Mouse (Mus musculus) limb, embryonic 14.5 days (tissue): Measurements from ENCODE around the gene Kcnt1. TPM values are rescaled to one million over a fixed set of nuclear protein-coding genes. Genes with fewer than 3 reads are reported as not detected.

Experiments used
- ATAC-seq: fragments of 200-750 bp; cut with Nextera tagmentation; 2 replicates; pipeline ENCODE4 v1.8.0; 2017; ENCODE audit warnings: low read depth, moderate number of reproducible peaks, moderate TSS enrichment; ENCODE audit not compliant: low FRiP score
- DNase-seq: peaks from one replicate; pipeline ENCODE4 v3.0.0-alpha.2; 2015; ENCODE audit warnings: low spot score
- H3K27ac ChIP-seq: fragments of 300-500 bp; sonication (generic); replicated peaks from 2 replicates; pipeline ENCODE4 v1.5.1; 2014; ENCODE audit warnings: low read depth, mild to moderate bottlenecking, low read length, moderate library complexity, mixed read lengths
- H3K27me3 ChIP-seq: fragments of 300-500 bp; sonication (generic); 2 replicates; pipeline ENCODE4 v1.6.1; 2014; ENCODE audit warnings: low read length, mixed read lengths; ENCODE audit not compliant: control insufficient read depth, insufficient read depth
- H3K36me3 ChIP-seq: fragments of 300-500 bp; sonication (generic); 2 replicates; pipeline ENCODE4 v1.6.1; 2014; ENCODE audit warnings: mild to moderate bottlenecking, low read length, moderate library complexity, mixed read lengths; ENCODE audit not compliant: control insufficient read depth, insufficient read depth
- H3K4me1 ChIP-seq: fragments of 300-500 bp; sonication (generic); 2 replicates; pipeline ENCODE4 v1.6.1; 2014; ENCODE audit warnings: antibody characterized with exemption, low read length, mixed read lengths; ENCODE audit not compliant: control insufficient read depth, insufficient read depth
- H3K4me2 ChIP-seq: fragments of 300-500 bp; sonication (generic); replicated peaks from 2 replicates; pipeline ENCODE4 v1.6.1; 2014; ENCODE audit warnings: low read depth, mild to moderate bottlenecking, low read length, moderate library complexity; ENCODE audit not compliant: severe bottlenecking
- H3K4me3 ChIP-seq: fragments of 300-500 bp; sonication (generic); replicated peaks from 2 replicates; pipeline ENCODE4 v1.5.1; 2014; ENCODE audit warnings: low read length
- H3K9ac ChIP-seq: fragments of 300-500 bp; sonication (generic); 2 replicates; pipeline ENCODE4 v1.6.1; 2014; ENCODE audit warnings: mild to moderate bottlenecking, low read depth, low read length, moderate library complexity; ENCODE audit not compliant: severe bottlenecking
- H3K9me3 ChIP-seq: fragments of 300-500 bp; sonication (generic); 2 replicates; pipeline ENCODE4 v1.6.1; 2016; ENCODE audit warnings: low read length; ENCODE audit not compliant: control insufficient read depth
- POLR2A ChIP-seq: fragments of 200-500 bp; IDR thresholded peaks from 2 replicates; pipeline ENCODE4 v1.8.0; 2012; ENCODE audit warnings: inconsistent platforms, mild to moderate bottlenecking, moderate library complexity, borderline replicate concordance; ENCODE audit not compliant: insufficient read depth, insufficient read length; ENCODE audit errors: extremely low read depth
- WGBS: fragments of 180-500 bp; shearing (Covaris S2); extraction: QIAGEN DNeasy Blood & Tissue Kit; methylation state at CpG from one replicate; pipeline ENCODE4 v1.1.7; 2014; 5-methylcytosine and 5-hydroxymethylcytosine counted together
- polyA plus RNA-seq, 2 experiments: library from polyadenylated mRNA; depleted of rRNA in 1 of 2; stranded (reverse) in 1 of 2; unstranded in 1 of 2; fragments of >200 nt; fragmentation: Nextera tagmentation in 1 of 2; extraction: Ambion mirVana in 1 of 2; gene quantifications; 2 replicates each; pipeline versions ENCODE4 v1.2.1 to v1.2.3; 2012 to 2014

Kcnt1 gene
- polyA plus RNA-seq, 2 experiments: 0.08 to 2.7 TPM

DNA sequence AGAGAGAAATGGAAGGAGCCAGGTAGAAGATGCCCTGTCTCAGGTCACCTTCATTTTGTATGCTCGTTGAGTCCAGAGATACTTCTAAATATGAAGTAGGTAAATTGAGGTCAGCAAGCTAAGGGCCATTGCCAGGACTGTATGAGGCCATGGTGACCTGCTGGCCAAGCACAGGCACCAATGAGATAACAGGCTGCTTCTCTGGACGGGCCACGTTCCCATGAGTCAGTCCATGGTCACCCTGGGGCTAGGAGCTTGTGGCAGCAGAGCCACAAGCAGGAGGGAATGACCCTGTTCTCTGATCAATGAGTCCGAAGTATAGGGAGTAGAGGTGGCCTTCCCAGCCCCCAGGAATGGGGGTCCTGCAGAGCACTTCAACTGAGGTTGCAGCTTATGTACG, 51.3 kb downstream of the Kcnt1 start:
- WGBS: 84% methylated on average over 5 of the region's 5 CpGs
- TF ChIP-seq POLR2A: no peak

GRCm38 (mm10) chr2:25918408-25918807, 54.9 kb downstream of the Kcnt1 start:
- Histone ChIP-seq H3K9ac (no peak overlapping the region), H3K9me3 (no peaks in the 10 kb centered on the region), H3K27me3 (no peaks in the 10 kb centered on the region), H3K27ac (no peak overlapping the region), H3K4me3 (no peak overlapping the region), H3K4me2 (no peak overlapping the region), H3K4me1 (no peaks in the 10 kb centered on the region), H3K36me3 (no peaks in the 10 kb centered on the region)
- whole genome bisulfite sequencing: 84% methylated on average over 2 of the region's 2 CpGs
- ATAC-seq: no peak
- no peak for TF ChIP-seq POLR2A
- no peak for DNase-seq

More for the DNA sequence above, 51.3 kb downstream of the Kcnt1 start:
- no peak overlapping the region for H3K27ac ChIP-seq
- no peaks in the 10 kb centered on the region for H3K4me1 ChIP-seq
- no peaks in the 10 kb centered on the region for H3K27me3 ChIP-seq
- H3K9ac ChIP-seq: no peak overlapping the region
- no peak overlapping the region for H3K4me2 ChIP-seq
- no peaks in the 10 kb centered on the region for H3K36me3 ChIP-seq
- ATAC-seq: no peak
- no peak for DNase-seq
- no peaks in the 10 kb centered on the region for H3K9me3 ChIP-seq
- no peak overlapping the region for H3K4me3 ChIP-seq

DNA sequence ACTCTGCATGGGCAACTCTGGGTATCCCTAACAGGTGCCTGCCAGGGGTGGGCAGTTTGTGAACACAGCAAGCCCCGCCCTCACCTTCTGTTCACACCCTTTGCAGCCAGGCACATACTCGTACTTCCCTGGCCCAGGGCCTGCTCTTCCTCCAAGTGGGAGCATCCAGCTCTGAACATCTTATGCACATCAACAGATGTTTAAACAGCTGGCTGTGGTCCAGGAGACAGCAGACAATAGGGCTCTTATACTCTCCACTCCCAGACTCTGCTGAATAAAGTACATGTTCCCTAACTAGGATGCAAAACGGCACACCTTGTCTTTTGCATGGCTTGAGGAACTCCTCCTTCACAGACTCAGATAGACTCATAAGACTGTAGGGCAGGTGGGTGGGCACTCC, 56.4 kb downstream of the Kcnt1 start:
- Histone ChIP-seq H3K27me3 (no peaks in the 10 kb centered on the region), H3K27ac (no peak overlapping the region), H3K4me2 (no peak overlapping the region), H3K9me3 (no peaks in the 10 kb centered on the region), H3K9ac (no peak overlapping the region), H3K36me3 (peaks cover 11% of the 10 kb centered on the region), H3K4me1 (no peaks in the 10 kb centered on the region), H3K4me3 (no peak overlapping the region)
- DNase-seq (peak; percentile 37), ATAC-seq (no peak)
- no peak for TF ChIP-seq POLR2A
- 55% methylated on average over 3 of the region's 3 CpGs for WGBS

DNA sequence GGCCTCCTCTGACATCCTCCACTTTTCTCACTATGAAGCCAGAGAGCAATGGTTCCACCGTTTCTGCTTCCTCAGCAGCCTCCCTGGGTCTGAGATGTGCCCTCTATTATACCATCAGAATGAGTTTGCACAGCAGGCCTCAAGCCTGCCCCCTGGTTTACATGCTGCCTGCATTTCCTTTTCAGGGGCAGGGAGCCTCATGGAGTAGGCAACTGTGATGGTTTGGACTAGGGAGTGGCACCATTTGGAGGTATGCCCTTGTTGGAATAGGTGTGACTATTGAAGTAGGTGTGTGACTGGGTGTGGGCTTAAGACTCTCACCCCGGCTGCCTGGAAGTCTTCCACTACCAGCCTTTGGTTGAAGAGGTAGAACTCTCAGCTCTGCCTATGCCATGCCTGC, 60.3 kb downstream of the Kcnt1 start:
- Histone ChIP-seq H3K4me3 (no peak overlapping the region), H3K27ac (no peak overlapping the region), H3K27me3 (no peaks in the 10 kb centered on the region), H3K9ac (no peak overlapping the region), H3K4me1 (no peaks in the 10 kb centered on the region), H3K36me3 (peaks cover 39% of the 10 kb centered on the region), H3K4me2 (no peak overlapping the region), H3K9me3 (no peaks in the 10 kb centered on the region)
- DNase-seq (no peak), ATAC-seq (no peak)
- TF ChIP-seq POLR2A: no peak
- WGBS: 59% methylated on average over 2 of the region's 2 CpGs

- DNase-seq (no peak), ATAC-seq (no peak)
- Histone ChIP-seq H3K4me1 (no peaks in the 10 kb centered on the region), H3K4me2 (no peak overlapping the region), H3K27me3 (no peaks in the 10 kb centered on the region), H3K4me3 (no peak overlapping the region), H3K9ac (no peak overlapping the region), H3K36me3 (peaks cover 50% of the 10 kb centered on the region), H3K9me3 (no peaks in the 10 kb centered on the region), H3K27ac (no peak overlapping the region)
- 88% methylated on average over 4 of the region's 4 CpGs for WGBS
- TF ChIP-seq POLR2A: no peak
Measured at GRCm38 (mm10) chr2:25924934-25925333, 61.4 kb downstream of the Kcnt1 start.

- Histone ChIP-seq H3K4me2 (no peak overlapping the region), H3K36me3 (peaks cover 77% of the 10 kb centered on the region), H3K27me3 (no peaks in the 10 kb centered on the region), H3K9me3 (no peaks in the 10 kb centered on the region), H3K4me1 (no peaks in the 10 kb centered on the region), H3K27ac (no peak overlapping the region), H3K4me3 (no peak overlapping the region), H3K9ac (no peak overlapping the region)
- no peak for ATAC-seq
- WGBS: 92% methylated on average over 7 of the region's 7 CpGs
- no peak for DNase-seq
- TF ChIP-seq POLR2A: no peak
Measured at GRCm38 (mm10) chr2:25927821-25928220, 64.3 kb downstream of the Kcnt1 start.
